8 mouse cellular contexts compared by ENCODE assay signal in genomic region chr10:126935556-126936381, GRCm38 (mm10). TPM values are rescaled to one million over a fixed set of nuclear protein-coding genes. Genes with fewer than 3 reads are reported as not detected.
DNase-seq lines count a peak whose midpoint lies in the region; ATAC-seq and TF ChIP-seq lines count a peak whose summit lies in the region.

No protein-coding gene starts in this region.

- H3K27ac ChIP-seq in cortical plate, adult 2 months (ENCODE audit: insufficient read depth, low read length) = peak overlapping the region; percentile 91
- H3K27ac ChIP-seq in intestine, embryonic 16.5 days (ENCODE audit: low read length) = peak overlapping the region; percentile 99

- no peaks in the 10 kb centered on the region for H3K9me3 ChIP-seq in intestine, embryonic 16.5 days (ENCODE audit: control insufficient read depth, low read length)

- no peak for TF ChIP-seq CTCF in cortical plate, adult 2 months (IDR thresholded peaks at IDR 0.05; ENCODE audit: extremely low read depth, insufficient read depth, low read length)

- H3K4me3 ChIP-seq in cortical plate, adult 2 months (ENCODE audit: insufficient read depth, low read length) = no peak overlapping the region
- peak overlapping the region; percentile 9; the same call in 1 of the 2 replicates for H3K4me3 ChIP-seq in intestine, embryonic 16.5 days (ENCODE audit: low read length)

- H3K4me1 ChIP-seq in cortical plate, adult 2 months (ENCODE audit: control insufficient read depth, insufficient read depth, low read length) = peaks cover 6% of the 10 kb centered on the region
- H3K4me1 ChIP-seq in intestine, embryonic 16.5 days (ENCODE audit: control insufficient read depth, insufficient read depth, low read length) = peaks cover 36% of the 10 kb centered on the region

- no peaks in the 10 kb centered on the region for H3K36me3 ChIP-seq in intestine, embryonic 16.5 days (ENCODE audit: control insufficient read depth, insufficient read depth, low read length)

- TF ChIP-seq POLR2A in cortical plate, adult 2 months (IDR thresholded peaks at IDR 0.05; ENCODE audit: extremely low read depth, insufficient read depth, low read length) = no peak

- H3K4me2 ChIP-seq in intestine, embryonic 16.5 days (ENCODE audit: low read depth, low read length) = peak overlapping the region; percentile 36

- no peaks in the 10 kb centered on the region for H3K27me3 ChIP-seq in intestine, embryonic 16.5 days (replicated peaks; ENCODE audit: control insufficient read depth, insufficient read depth, low read length)

- peak overlapping the region; percentile 72 for H3K9ac ChIP-seq in intestine, embryonic 16.5 days (ENCODE audit: low read depth, low read length)

- peak; percentile 49 to 71 for DNase-seq in kidney, postnatal 4 days
- no peak for DNase-seq in kidney, adult 18-20 months
- peak; percentile 82 to 84 for DNase-seq in right cerebral cortex, postnatal 10 days (ENCODE audit: low spot score in 2 of 2)
- no peak for DNase-seq in cerebellum, adult 11-12 months
- no peak for DNase-seq in ovary, postnatal 10 days (ENCODE audit: low spot score)

- ATAC-seq in intestine, embryonic 16.5 days = peak; percentile 59
- ATAC-seq in erythroblast, adult 5-6 weeks (replicated peaks; ENCODE audit: low FRiP score, poor library complexity, severe bottlenecking) = no peak

- WGBS in intestine, embryonic 16.5 days = 35% methylated on average over 18 of the region's 18 CpGs

RNA-seq across cellular contexts. Expression of gene Atp23, which starts 34.6 kb away (rescaled TPM):
- 10.3 and 10.4 TPM in 2 replicates for polyA plus RNA-seq in cortical plate, adult 2 months (2012; rRNA removed)
- 14.8 and 15.3 TPM in 2 replicates for polyA plus RNA-seq in intestine, embryonic 16.5 days (2015; fragmentation: Nextera tagmentation; extraction: Ambion mirVana)
- total RNA-seq in erythroblast, adult 5-6 weeks (2015; ENCODE audit: low replicate concordance) = 0.38 and 2.3 TPM in 2 replicates
- total RNA-seq in erythroblast, adult 5-6 weeks (2017; ENCODE audit: low replicate concordance) = 0.09 and 0.98 TPM in 2 replicates

RNA-seq across cellular contexts. Expression of gene Ctdsp2, which starts 42.7 kb away (rescaled TPM):
- 76.5 TPM in 2 replicates for polyA plus RNA-seq in cortical plate, adult 2 months (2012; rRNA removed)
- 41.2 and 44.0 TPM in 2 replicates for polyA plus RNA-seq in intestine, embryonic 16.5 days (2015; fragmentation: Nextera tagmentation; extraction: Ambion mirVana)
- 19.6 and 29.3 TPM in 2 replicates for total RNA-seq in erythroblast, adult 5-6 weeks (2015; ENCODE audit: low replicate concordance)
- 16.5 and 20.9 TPM in 2 replicates for total RNA-seq in erythroblast, adult 5-6 weeks (2017; ENCODE audit: low replicate concordance)

Comparison
In these comparisons a context has a peak if more than half of its experiments do, and no peak if none do; other contexts are left out.
1. DNase-seq: peak in kidney, postnatal 4 days (2 of 2) and right cerebral cortex, postnatal 10 days (2 of 2); none in kidney, adult 18-20 months (single experiment), cerebellum, adult 11-12 months (single experiment) and ovary, postnatal 10 days (single experiment).